Mouse (Mus musculus) liver, embryonic 16.5 days (tissue): ENCODE results near the gene Rai14. TPM values are rescaled to one million over a fixed set of nuclear protein-coding genes. Genes with fewer than 3 reads are reported as not detected.

Source experiments
- ATAC-seq: fragments of 200-750 bp; cut with Nextera tagmentation; 2 replicates; pipeline ENCODE4 v1.8.0; 2017; ENCODE audit warnings: low read depth, mild to moderate bottlenecking, moderate number of reproducible peaks, moderate library complexity
- H3K27ac ChIP-seq: fragments of 300-500 bp; sonication (generic); 2 replicates; pipeline ENCODE4 v1.5.1; 2014; ENCODE audit warnings: mild to moderate bottlenecking, low read length
- H3K27me3 ChIP-seq: fragments of 300-500 bp; sonication (generic); 2 replicates; pipeline ENCODE4 v1.6.1; 2014; ENCODE audit warnings: low read depth, low read length, mixed read lengths; ENCODE audit not compliant: control insufficient read depth, insufficient read depth
- H3K36me3 ChIP-seq: fragments of 300-500 bp; sonication (generic); 2 replicates; pipeline ENCODE4 v1.6.1; 2014; ENCODE audit warnings: mild to moderate bottlenecking; ENCODE audit not compliant: control insufficient read depth, insufficient read depth
- H3K4me1 ChIP-seq: fragments of 300-500 bp; sonication (generic); 2 replicates; pipeline ENCODE4 v1.6.1; 2014; ENCODE audit warnings: low read depth, low read length, mixed read lengths; ENCODE audit not compliant: control insufficient read depth
- H3K4me2 ChIP-seq: fragments of 300-500 bp; sonication (generic); 2 replicates; pipeline ENCODE4 v1.6.1; 2014; ENCODE audit warnings: low read depth, low read length, mixed read lengths
- H3K4me3 ChIP-seq: fragments of 300-500 bp; sonication (generic); 2 replicates; pipeline ENCODE4 v1.5.1; 2014; ENCODE audit warnings: low read depth, mild to moderate bottlenecking, low read length
- H3K9ac ChIP-seq: fragments of 300-500 bp; sonication (generic); 2 replicates; pipeline ENCODE4 v1.6.1; 2014; ENCODE audit warnings: low read depth, low read length
- H3K9me3 ChIP-seq: fragments of 300-500 bp; sonication (generic); replicated peaks from 2 replicates; pipeline ENCODE4 v1.6.1; 2016; ENCODE audit warnings: low read length; ENCODE audit not compliant: control insufficient read depth
- WGBS: fragments of 180-500 bp; shearing (Covaris S2); extraction: QIAGEN DNeasy Blood & Tissue Kit; methylation state at CpG from one replicate; pipeline ENCODE4 v1.1.7; 2014; ENCODE audit not compliant: insufficient replicate concordance; 5-methylcytosine and 5-hydroxymethylcytosine counted together
- polyA plus RNA-seq: library from polyadenylated mRNA; unstranded; fragments of >200 nt; fragmentation: Nextera tagmentation; extraction: Ambion mirVana; gene quantifications from 2 replicates; pipeline ENCODE4 v1.2.1, GENCODE M21; 2015

Rai14 gene
- polyA plus RNA-seq, 1 experiment from 2014 or later, result 6.2 TPM

DNA sequence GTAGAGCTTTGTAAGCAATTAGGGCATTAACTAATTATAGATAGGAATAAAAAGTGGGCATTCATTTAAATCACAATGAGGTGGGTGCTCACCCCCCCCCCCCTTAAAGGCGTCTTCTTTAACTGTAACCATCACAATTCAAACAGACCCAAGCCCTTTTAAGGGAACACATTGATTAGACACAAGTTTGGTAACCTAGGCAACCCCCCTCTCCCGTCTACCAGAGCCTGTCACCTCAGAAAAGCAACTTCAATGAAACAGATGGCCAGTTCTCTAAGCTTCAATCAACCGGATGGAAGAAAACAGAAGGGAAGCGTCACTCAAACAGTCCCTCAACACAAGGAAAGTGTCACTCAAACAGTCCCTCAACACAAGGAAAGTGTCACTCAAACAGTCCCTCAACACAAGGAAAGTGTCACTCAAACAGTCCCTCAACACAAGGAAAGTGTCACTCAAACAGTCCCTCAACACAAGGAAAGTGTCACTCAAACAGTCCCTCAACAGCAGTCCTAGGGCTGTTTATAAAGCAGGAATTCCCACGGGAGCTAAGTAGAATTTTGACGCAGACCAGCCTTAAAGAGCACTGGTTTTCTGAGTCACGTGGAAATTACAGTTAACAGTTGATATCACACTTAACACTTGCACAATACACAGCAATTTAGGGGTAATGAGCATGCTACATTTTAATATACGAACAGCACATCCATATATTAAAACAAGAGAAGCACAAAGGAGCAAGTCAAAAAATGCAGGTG, 59.1 kb downstream of the Rai14 start:
- Histone ChIP-seq H3K4me3 (no peak overlapping the region), H3K36me3 (no peaks in the 10 kb centered on the region), H3K9me3 (no peaks in the 10 kb centered on the region), H3K27me3 (no peaks in the 10 kb centered on the region), H3K4me2 (no peak overlapping the region), H3K27ac (no peak overlapping the region), H3K4me1 (no peaks in the 10 kb centered on the region; the same call in 1 of the 2 replicates), H3K9ac (no peak overlapping the region)
- ATAC-seq, result no peak
- WGBS, result 52% methylated on average over 8 of the region's 8 CpGs

DNA sequence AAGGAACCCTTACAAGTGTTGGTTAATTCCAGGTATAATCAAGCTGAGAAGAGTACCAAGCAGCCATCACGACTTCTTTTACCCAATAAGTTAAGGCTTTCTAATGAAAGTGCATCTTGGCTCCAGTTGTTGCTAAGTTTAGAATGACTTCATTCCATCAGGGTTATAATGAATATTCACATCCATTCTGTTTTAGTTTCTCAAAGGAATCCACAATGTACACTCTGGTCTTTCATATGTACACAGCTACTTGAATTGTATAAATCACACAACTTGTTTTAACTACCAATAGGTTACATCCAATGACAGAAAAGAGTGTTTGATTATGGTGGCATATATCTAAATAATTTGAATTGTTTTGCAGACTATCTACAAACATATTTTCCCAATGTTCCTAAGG, 59.7 kb downstream of the Rai14 start:
- Histone ChIP-seq H3K9ac (no peak overlapping the region), H3K9me3 (no peaks in the 10 kb centered on the region), H3K4me3 (no peak overlapping the region), H3K27ac (no peak overlapping the region), H3K4me2 (no peak overlapping the region), H3K4me1 (no peaks in the 10 kb centered on the region; the same call in 1 of the 2 replicates), H3K36me3 (no peaks in the 10 kb centered on the region), H3K27me3 (no peaks in the 10 kb centered on the region)
- 59% methylated on average over 1 of the region's 1 CpGs for WGBS
- ATAC-seq, result no peak

DNA sequence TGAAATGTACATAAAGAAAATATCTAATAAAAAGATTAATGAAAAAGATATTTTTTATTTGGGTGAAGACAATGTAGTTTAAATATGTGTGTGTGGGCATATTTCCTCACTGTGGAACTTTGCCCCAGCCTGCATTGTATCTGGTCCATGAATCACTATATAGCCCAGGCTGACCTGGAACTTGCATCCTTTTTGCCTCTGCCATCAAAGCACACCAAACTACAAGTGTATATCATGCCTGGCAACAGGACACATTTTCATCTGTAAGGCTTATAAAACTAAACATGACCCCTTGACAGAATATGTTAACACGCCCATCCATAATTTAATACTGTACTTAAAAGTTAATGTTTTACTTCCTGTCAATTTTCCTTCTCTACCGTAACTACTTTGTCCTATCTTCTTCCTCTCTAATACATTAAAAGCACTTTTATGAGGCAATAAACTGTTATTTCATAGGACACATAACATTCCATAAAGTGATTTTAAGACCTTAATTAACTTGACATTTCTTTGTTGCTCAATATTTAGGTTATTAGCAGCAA, 61.4 kb downstream of the Rai14 start:
- H3K9me3 ChIP-seq, result no peaks in the 10 kb centered on the region
- H3K27ac ChIP-seq, result no peak overlapping the region
- no peak overlapping the region for H3K4me3 ChIP-seq
- H3K36me3 ChIP-seq, result no peaks in the 10 kb centered on the region
- H3K9ac ChIP-seq, result no peak overlapping the region
- WGBS, result 60% methylated on average over 2 of the region's 2 CpGs
- no peaks in the 10 kb centered on the region for H3K27me3 ChIP-seq
- no peak for ATAC-seq
- no peaks in the 10 kb centered on the region; the same call in 1 of the 2 replicates for H3K4me1 ChIP-seq
- no peak overlapping the region for H3K4me2 ChIP-seq

DNA sequence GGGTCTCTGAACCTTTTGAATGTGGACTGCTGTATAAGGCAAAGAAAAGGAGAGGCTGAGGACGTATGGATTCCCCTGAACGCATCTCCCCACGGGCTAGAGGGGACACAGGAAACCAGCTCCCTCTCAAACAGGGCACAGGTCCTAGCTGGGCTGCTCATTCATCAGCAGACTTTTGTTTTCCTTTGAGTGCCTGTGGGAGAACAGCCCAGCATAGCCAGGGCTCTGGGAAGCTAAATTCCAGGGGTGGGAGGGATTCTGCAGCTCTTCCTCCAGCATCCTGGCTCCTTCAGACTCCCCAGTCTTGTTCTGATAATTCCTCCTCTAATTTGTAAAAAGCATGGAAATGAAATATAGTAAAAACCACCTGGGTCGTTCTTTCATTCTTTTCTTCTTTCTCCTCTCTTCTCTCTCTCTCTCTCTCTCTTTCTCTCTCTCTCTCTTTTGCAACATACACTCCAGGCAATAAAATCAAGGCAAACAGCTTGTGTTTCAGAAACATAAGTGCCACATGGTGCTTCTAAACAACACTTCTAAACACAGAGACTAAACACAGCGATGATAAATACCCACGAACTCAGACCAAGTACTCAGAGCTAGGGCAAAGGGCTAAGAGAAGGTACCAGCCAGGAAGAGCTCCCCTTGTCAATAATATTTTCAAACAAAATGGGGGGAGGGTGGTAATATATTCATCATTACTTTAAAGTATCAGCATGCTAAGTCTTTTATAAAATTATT, 65.9 kb downstream of the Rai14 start:
- Histone ChIP-seq H3K4me1 (no peaks in the 10 kb centered on the region; the same call in 1 of the 2 replicates), H3K4me3 (no peak overlapping the region), H3K36me3 (no peaks in the 10 kb centered on the region), H3K9ac (no peak overlapping the region), H3K4me2 (no peak overlapping the region), H3K9me3 (no peaks in the 10 kb centered on the region), H3K27me3 (no peaks in the 10 kb centered on the region), H3K27ac (no peak overlapping the region)
- no peak for ATAC-seq
- 36% methylated on average over 6 of the region's 6 CpGs for WGBS

DNA sequence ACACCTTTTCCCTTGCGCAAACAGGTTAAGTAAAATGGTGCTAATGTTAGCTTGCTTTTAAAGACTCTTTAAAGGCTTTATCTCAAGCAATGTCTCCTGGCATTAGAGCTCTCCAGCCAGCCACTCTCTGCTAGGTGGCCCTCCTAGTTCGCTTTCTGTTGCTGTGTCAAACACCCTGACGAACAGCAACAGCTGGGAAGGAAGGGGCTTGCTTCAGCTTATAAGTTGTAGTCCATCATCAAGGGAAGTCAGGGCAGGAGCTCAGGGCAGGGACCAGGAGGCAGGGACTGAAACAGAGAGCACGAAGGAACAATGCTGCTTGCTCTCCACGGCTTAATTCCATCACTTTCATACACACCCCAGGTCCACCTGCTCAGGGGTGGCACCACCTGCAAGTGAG, 68.1 kb downstream of the Rai14 start:
- Histone ChIP-seq H3K4me2 (no peak overlapping the region), H3K9me3 (no peaks in the 10 kb centered on the region), H3K9ac (no peak overlapping the region), H3K27me3 (no peaks in the 10 kb centered on the region), H3K4me1 (no peaks in the 10 kb centered on the region; the same call in 1 of the 2 replicates), H3K4me3 (no peak overlapping the region), H3K36me3 (no peaks in the 10 kb centered on the region), H3K27ac (no peak overlapping the region)
- no peak for ATAC-seq
- WGBS, result 64% methylated on average over 5 of the region's 5 CpGs

DNA sequence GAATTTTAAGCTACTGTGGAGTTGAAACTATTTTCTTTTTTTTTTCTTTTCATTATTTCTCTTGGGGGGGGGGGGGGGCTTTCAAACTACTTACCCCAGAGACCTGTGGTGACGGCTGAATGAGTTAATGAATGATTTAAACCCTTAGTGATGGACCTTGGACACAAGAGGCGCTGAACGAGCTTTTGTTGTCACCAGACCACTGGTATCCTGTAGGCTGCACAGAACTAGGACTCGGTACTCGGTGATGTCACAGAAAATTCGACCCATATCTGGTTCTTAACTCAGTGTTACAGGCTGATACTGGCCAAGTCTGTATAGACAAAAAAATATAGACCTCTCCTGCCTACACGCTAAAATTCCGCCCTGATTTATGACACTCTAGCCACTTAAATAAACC, 69.3 kb downstream of the Rai14 start:
- Histone ChIP-seq H3K36me3 (no peaks in the 10 kb centered on the region), H3K4me3 (no peak overlapping the region), H3K27ac (no peak overlapping the region), H3K4me2 (no peak overlapping the region), H3K9me3 (no peaks in the 10 kb centered on the region), H3K27me3 (no peaks in the 10 kb centered on the region), H3K9ac (no peak overlapping the region), H3K4me1 (no peaks in the 10 kb centered on the region; the same call in 1 of the 2 replicates)
- peak; percentile 64 for ATAC-seq
- WGBS, result 60% methylated on average over 8 of the region's 8 CpGs

DNA sequence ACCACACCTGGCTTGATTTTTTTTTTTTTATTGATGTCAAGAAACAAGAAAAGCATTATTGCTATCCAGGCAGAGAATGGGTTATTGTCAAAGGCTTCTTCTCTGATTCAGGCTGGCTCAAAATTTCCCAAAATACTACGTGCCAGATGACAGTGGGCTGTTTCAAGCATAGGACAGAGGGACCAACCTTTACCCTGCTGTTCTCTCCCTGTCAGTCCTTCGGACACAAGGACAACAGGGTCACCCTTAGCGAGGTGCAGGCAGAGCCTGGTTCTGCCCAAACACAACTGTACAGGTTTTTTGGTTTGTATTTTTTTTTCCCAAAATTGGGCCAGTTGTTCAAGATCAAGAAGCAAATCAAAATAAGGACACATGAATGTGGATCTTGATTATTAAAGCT, 70.6 kb downstream of the Rai14 start:
- Histone ChIP-seq H3K9me3 (no peaks in the 10 kb centered on the region), H3K4me1 (no peaks in the 10 kb centered on the region; the same call in 1 of the 2 replicates), H3K4me2 (no peak overlapping the region), H3K27ac (no peak overlapping the region), H3K9ac (no peak overlapping the region), H3K4me3 (no peak overlapping the region), H3K36me3 (no peaks in the 10 kb centered on the region), H3K27me3 (no peaks in the 10 kb centered on the region)
- peak; percentile 68; the same call in 1 of the 2 replicates for ATAC-seq
- WGBS, result 62% methylated on average over 3 of the region's 3 CpGs

DNA sequence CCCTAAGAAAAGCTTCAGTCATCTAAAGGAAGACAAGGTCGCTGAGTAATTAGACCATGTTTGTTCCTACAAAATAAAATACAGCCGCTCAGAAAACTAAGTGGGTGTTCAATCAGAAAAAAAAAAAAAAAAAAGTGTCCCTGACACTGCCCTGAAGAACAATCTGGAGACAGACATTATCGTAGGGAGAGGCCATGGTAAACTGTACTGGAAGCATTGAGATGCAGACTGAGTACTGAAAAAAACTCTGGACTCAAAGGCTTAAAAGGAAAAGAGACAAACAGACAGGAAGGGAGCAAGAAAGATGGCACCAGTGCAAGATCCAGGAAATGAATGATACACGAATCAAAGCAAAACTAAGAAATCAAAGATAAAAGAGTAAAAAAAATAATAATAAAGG, 71.2 kb downstream of the Rai14 start:
- Histone ChIP-seq H3K27me3 (no peaks in the 10 kb centered on the region), H3K9ac (no peak overlapping the region), H3K27ac (no peak overlapping the region), H3K4me1 (no peaks in the 10 kb centered on the region; the same call in 1 of the 2 replicates), H3K36me3 (no peaks in the 10 kb centered on the region), H3K9me3 (no peaks in the 10 kb centered on the region), H3K4me2 (no peak overlapping the region), H3K4me3 (no peak overlapping the region)
- ATAC-seq, result no peak
- WGBS, result 58% methylated on average over 4 of the region's 4 CpGs

DNA sequence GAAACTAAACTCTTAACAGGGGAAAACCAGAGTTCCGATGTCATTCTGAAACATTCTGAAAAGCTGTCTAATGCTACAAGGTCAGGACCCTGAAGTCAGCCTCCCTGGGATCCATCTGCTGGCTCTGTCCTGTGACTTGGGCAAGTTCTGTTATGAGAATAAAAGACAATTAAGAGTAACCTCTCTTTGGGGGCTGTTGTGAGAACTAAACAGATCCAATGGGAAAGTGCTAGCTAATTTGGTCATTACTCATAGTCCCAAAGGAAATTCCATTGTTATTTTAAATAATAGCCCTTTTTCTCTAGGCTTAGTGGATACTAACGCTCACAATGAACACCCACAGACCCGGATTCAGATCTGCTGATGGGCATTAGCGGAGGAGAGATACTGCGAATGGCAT, 72.0 kb downstream of the Rai14 start:
- no peak overlapping the region for H3K9ac ChIP-seq

More for the DNA sequence above, 72.0 kb downstream of the Rai14 start:
- no peak overlapping the region for H3K4me3 ChIP-seq
- 78% methylated on average over 5 of the region's 5 CpGs for WGBS
- no peaks in the 10 kb centered on the region for H3K27me3 ChIP-seq
- ATAC-seq, result no peak
- H3K4me2 ChIP-seq, result no peak overlapping the region
- H3K4me1 ChIP-seq, result no peaks in the 10 kb centered on the region
- no peaks in the 10 kb centered on the region for H3K36me3 ChIP-seq
- no peaks in the 10 kb centered on the region for H3K9me3 ChIP-seq
- no peak overlapping the region for H3K27ac ChIP-seq
